Mouse (Mus musculus): Measurements from ENCODE around the gene Cutc. TPM values are rescaled to one million over a fixed set of nuclear protein-coding genes. Genes with fewer than 3 reads are reported as not detected.

The Cutc gene
- polyA plus RNA-seq, 1 experiment from 2014 or later, result 9.1 TPM

DNA sequence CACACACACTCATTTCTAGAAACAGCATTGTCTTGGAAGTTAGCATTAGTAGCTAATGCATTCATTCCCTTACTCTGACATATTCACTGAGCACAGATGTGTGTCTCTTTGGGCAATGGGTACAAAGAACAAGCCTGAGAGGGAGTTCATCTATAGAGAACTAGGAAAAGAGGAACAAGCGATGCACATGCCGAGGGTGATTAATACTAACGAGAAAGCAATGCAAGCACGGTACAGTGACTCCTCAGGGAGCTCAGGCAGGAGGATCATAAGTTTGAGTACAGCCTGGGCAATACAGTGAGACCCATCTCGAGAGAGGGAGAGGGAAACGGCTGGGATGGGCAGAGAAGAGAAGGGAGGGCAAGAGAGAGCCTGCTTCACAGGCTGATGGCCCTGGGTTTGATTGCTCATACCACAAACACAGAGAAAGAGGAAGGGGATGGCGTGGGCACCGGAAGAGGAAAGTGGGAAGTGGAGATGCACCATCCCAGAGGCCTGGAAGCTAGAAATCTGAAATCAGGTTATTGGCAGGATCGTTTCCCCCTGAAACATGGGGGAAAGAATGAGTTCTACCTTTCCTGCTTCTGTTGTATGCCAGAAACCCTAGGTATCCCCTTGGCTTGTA, 48.7 kb downstream of the Cutc start:
- no peaks in the 10 kb centered on the region for H3K36me3 ChIP-seq
- H3K4me3 ChIP-seq, result no peak overlapping the region
- H3K4me2 ChIP-seq, result no peak overlapping the region
- no peak for ATAC-seq (replicated peaks; ENCODE audit: insufficient number of reproducible peaks, insufficient read depth, low FRiP score, low read depth)
- 71% methylated on average over 9 of the region's 9 CpGs for WGBS
- H3K27ac ChIP-seq, result no peak overlapping the region
- no peaks in the 10 kb centered on the region for H3K9me3 ChIP-seq (replicated peaks)
- no peak overlapping the region for H3K9ac ChIP-seq
- no peaks in the 10 kb centered on the region for H3K4me1 ChIP-seq (replicated peaks)
- H3K27me3 ChIP-seq, result no peaks in the 10 kb centered on the region

DNA sequence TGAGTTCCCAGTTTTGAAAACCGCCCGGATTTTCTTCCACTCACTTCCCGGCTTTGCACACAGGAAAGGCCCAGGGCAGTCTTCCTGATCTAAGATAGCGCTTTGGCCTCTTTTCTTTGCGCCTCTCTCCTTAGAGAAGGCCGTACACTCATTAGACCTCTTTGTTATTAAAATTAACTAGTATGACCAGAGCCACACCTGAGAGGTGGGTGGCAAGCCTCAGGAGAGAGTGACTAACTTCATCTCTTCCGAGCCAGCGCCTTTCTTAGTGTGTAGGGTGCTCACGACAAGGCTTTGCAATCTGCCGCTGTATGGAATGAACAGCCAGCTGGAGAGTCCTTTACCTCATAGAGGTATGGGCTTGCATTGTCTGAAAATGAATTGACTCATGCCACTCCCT, 51.1 kb downstream of the Cutc start:
- 83% methylated on average over 10 of the region's 10 CpGs for WGBS
- H3K4me2 ChIP-seq, result no peak overlapping the region

DNA sequence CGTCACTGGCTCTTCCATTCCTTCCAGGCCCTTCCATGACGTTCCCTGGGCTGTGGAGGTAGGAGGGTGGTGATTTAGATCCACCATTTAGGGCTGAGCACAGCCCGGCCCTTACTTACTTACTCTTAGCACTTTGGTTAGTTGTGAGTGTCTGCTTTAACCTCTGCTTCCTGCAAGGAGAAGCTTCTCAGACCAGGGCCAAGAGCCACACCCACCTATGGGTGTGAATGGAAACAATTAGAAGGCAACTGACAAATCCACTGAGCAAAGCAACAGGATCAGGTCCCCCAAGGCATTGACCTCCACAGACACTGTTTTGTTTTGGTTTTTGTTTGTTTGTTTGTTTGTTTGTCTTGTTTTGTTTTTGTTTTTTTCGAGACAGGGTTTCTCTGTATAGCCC, 56.5 kb downstream of the Cutc start:
- ATAC-seq (replicated peaks; ENCODE audit: insufficient number of reproducible peaks, insufficient read depth, low FRiP score, low read depth), result no peak
- H3K9me3 ChIP-seq (replicated peaks), result no peaks in the 10 kb centered on the region

More for the DNA sequence above, 51.1 kb downstream of the Cutc start:
- Histone ChIP-seq H3K27ac (no peak overlapping the region), H3K4me1 (replicated peaks) (no peaks in the 10 kb centered on the region), H3K9me3 (replicated peaks) (no peaks in the 10 kb centered on the region), H3K27me3 (no peaks in the 10 kb centered on the region), H3K9ac (no peak overlapping the region), H3K36me3 (no peaks in the 10 kb centered on the region), H3K4me3 (no peak overlapping the region)
- ATAC-seq (replicated peaks; ENCODE audit: insufficient number of reproducible peaks, insufficient read depth, low FRiP score, low read depth), result no peak

GRCm38 (mm10) chr19:43811419-43811818, 58.6 kb downstream of the Cutc start:
- no peaks in the 10 kb centered on the region for H3K36me3 ChIP-seq
- no peak for ATAC-seq (replicated peaks; ENCODE audit: insufficient number of reproducible peaks, insufficient read depth, low FRiP score, low read depth)
- 80% methylated on average over 4 of the region's 4 CpGs for WGBS
- H3K9me3 ChIP-seq (replicated peaks), result no peaks in the 10 kb centered on the region
- H3K4me3 ChIP-seq, result no peak overlapping the region
- H3K27me3 ChIP-seq, result no peaks in the 10 kb centered on the region
- H3K4me2 ChIP-seq, result no peak overlapping the region
- no peak overlapping the region for H3K27ac ChIP-seq
- H3K9ac ChIP-seq, result no peak overlapping the region
- peaks cover 2% of the 10 kb centered on the region; the same call in 1 of the 2 replicates for H3K4me1 ChIP-seq (replicated peaks)

More for the DNA sequence above, 56.5 kb downstream of the Cutc start:
- Histone ChIP-seq H3K27ac (no peak overlapping the region), H3K27me3 (no peaks in the 10 kb centered on the region), H3K36me3 (no peaks in the 10 kb centered on the region), H3K4me1 (replicated peaks) (no peaks in the 10 kb centered on the region), H3K4me2 (no peak overlapping the region), H3K4me3 (no peak overlapping the region), H3K9ac (no peak overlapping the region)
- WGBS, result 45% methylated on average over 4 of the region's 4 CpGs

DNA sequence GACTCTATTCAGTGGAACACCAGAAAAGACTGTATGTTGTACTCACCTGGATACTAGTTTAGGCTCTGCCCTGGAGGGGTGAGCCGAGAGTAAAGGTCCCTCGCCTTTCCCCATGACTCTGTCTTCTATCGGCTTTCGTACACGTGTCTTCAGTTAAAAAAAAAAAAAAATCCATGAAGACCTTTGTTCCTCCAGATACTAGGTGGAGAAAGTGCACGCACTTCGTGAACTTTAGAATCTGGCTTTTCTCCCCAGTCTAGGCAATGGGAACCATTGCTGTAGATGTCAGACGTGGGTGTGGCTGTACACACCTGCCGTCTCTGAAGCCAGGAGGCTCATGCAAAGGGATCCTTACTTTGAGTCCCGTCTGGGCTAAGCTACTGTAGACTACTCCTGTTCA, 60.5 kb downstream of the Cutc start:
- Histone ChIP-seq H3K36me3 (no peaks in the 10 kb centered on the region), H3K4me2 (no peak overlapping the region), H3K27me3 (no peaks in the 10 kb centered on the region), H3K4me1 (replicated peaks) (peaks cover 2% of the 10 kb centered on the region; the same call in 1 of the 2 replicates), H3K27ac (no peak overlapping the region), H3K9me3 (replicated peaks) (no peaks in the 10 kb centered on the region), H3K4me3 (no peak overlapping the region), H3K9ac (no peak overlapping the region)
- WGBS, result 85% methylated on average over 10 of the region's 10 CpGs
- no peak for ATAC-seq (replicated peaks; ENCODE audit: insufficient number of reproducible peaks, insufficient read depth, low FRiP score, low read depth)

GRCm38 (mm10) chr19:43815661-43816414, 63.0 kb downstream of the Cutc start:
- no peak for ATAC-seq (replicated peaks; ENCODE audit: insufficient number of reproducible peaks, insufficient read depth, low FRiP score, low read depth)
- peaks cover 2% of the 10 kb centered on the region; the same call in 1 of the 2 replicates for H3K4me1 ChIP-seq (replicated peaks)
- H3K9ac ChIP-seq, result no peak overlapping the region
- H3K27me3 ChIP-seq, result no peaks in the 10 kb centered on the region
- H3K9me3 ChIP-seq (replicated peaks), result no peaks in the 10 kb centered on the region
- H3K27ac ChIP-seq, result no peak overlapping the region
- WGBS, result 52% methylated on average over 14 of the region's 14 CpGs
- 0 out of 2 replicates have a peak overlapping the region, but pooled peaks have one; percentile 23 for H3K4me2 ChIP-seq
- no peaks in the 10 kb centered on the region for H3K36me3 ChIP-seq
- H3K4me3 ChIP-seq, result 0 out of 2 replicates have a peak overlapping the region, but pooled peaks have one; percentile 12

Other genes starting within 250 kb of the Cutc start
- 189 and 233 TPM in 2 replicates for gene Got1, start 228.4 kb upstream of the Cutc start, polyA plus RNA-seq (2015; fragmentation: Nextera tagmentation; extraction: Ambion mirVana)
- gene Nkx2-3, start 140.7 kb upstream of the Cutc start, polyA plus RNA-seq (2015; fragmentation: Nextera tagmentation; extraction: Ambion mirVana), result 0.16 TPM in 1 of 2 replicates, not detected in the other
- 10.3 and 12.3 TPM in 2 replicates for gene Slc25a28, start 78.1 kb upstream of the Cutc start, polyA plus RNA-seq (2015; fragmentation: Nextera tagmentation; extraction: Ambion mirVana)
- gene Entpd7, start 63.3 kb upstream of the Cutc start, polyA plus RNA-seq (2015; fragmentation: Nextera tagmentation; extraction: Ambion mirVana), result 4.1 and 6.0 TPM in 2 replicates
- gene Cox15, start within 50 bp of the Cutc start, polyA plus RNA-seq (2015; fragmentation: Nextera tagmentation; extraction: Ambion mirVana), result 11.5 and 14.6 TPM in 2 replicates
- 0.09 and 0.23 TPM in 2 replicates for gene Abcc2, start 29.2 kb downstream of the Cutc start, polyA plus RNA-seq (2015; fragmentation: Nextera tagmentation; extraction: Ambion mirVana)
- gene Dnmbp, start 187.2 kb downstream of the Cutc start, polyA plus RNA-seq (2015; fragmentation: Nextera tagmentation; extraction: Ambion mirVana), result 8.5 and 11.1 TPM in 2 replicates
- gene Cpn1, start 233.6 kb downstream of the Cutc start, polyA plus RNA-seq (2015; fragmentation: Nextera tagmentation; extraction: Ambion mirVana), result 0.63 and 0.87 TPM in 2 replicates